Mouse (Mus musculus) retina, embryonic 14.5 days (tissue): ENCODE measurements at regions not wholly inside any gene's neighbourhood (a gene's known extent, or its start where the extent isn't known, plus 50 kb on each side); places are given as distances from the start of the nearest gene placed in this dataset.

Experiments used
- DNase-seq: peaks from one replicate; pipeline ENCODE4 v3.0.0-alpha.2; 2015; ENCODE audit warnings: low spot score

GRCm38 (mm10) chr6:117114859-117115258 is 53.5 kb upstream of the Cxcl12 start:
- peak; percentile 63 for DNase-seq

- no peak for DNase-seq
Observed at GRCm38 (mm10) chr6:117118081-117118480, 50.3 kb upstream of the Cxcl12 start.
